Mouse (Mus musculus): Measurements from ENCODE around the gene Klf3.

DNA sequence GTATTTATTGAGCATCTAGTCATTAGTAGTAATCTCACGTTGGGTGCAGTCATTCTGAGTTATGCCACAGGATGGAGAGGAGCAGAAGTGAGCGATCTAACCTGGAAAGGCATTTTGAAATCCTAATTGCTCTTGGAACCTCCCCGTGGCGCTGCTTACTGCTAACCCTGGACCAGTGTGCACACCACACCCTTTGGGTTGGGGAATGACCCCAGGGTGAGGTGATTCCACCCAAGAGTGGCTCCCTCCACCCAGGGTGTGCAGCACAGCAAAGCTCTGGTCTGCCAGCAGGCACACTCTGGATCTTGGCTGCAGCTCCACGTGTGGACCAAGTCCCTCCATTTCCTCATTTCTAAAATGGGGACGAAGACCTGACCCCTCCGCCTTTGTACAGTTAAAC, 6.1 kb downstream of the Klf3 start:
- TF ChIP-seq CTCF (IDR thresholded peaks at IDR 0.05; ENCODE audit: low read depth, low read length) (no peak), POLR2A (IDR thresholded peaks at IDR 0.05; ENCODE audit: borderline replicate concordance, low read depth, low read length) (no peak)

Data from bone marrow macrophage, adult 2 months (primary cell).